Mouse (Mus musculus) ZHBTc4 (cell line): ENCODE measurements around the gene Gabbr2.

ENCODE experiments used
- DNase-seq: peaks from one replicate; pipeline ENCODE4 v3.0.0-alpha.2; 2011; ENCODE audit warnings: low read depth, low spot score

The Gabbr2 gene

GRCm38 (mm10) chr4:46988824-46989223, 2.8 kb downstream of the Gabbr2 start:
- DNase-seq, result no peak

- DNase-seq, result no peak
Observed at GRCm38 (mm10) chr4:46988257-46988656, 3.4 kb downstream of the Gabbr2 start.

- no peak for DNase-seq
Observed at GRCm38 (mm10) chr4:46987809-46988208, 3.9 kb downstream of the Gabbr2 start.

GRCm38 (mm10) chr4:46986054-46986453, 5.6 kb downstream of the Gabbr2 start:
- no peak for DNase-seq

DNA sequence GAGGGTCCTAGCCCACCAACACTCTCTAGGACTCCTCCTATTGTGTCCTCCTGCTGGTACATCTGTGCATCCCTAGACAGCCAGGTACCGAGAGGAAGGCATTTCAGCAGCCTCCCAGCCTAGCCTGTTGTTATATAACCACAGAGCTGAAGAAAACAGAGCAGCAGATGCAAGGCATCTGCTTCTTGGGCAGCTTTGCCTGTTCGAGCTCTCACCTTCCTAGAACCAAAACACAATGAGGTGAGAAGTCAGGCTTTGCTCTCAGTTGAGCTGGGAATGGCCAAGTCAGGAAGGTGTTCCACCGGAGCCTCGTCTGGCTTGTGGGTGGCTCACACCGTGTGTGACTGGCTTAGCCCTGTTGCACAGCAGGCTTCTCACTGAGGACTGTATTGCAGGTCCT, 8.8 kb downstream of the Gabbr2 start:
- no peak for DNase-seq

DNA sequence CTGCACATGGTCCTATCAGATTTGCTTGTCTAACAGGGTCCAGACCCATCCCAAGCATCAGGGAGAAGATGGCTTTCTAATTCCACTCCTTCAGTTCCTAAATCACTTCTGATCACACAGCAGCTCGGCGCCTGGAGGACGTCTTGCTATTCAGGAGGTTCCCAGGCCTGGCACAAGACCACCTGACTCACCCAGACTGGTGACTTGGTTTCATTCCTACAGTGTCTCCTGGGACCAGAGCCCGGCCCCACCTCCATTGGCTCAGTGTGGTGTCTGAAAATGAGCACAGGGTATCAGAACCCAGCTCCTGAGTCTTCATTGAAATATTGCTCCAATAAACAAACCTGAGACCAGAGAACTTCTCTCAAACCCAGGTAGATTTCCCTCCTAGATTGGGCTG, 9.6 kb downstream of the Gabbr2 start:
- DNase-seq, result no peak

GRCm38 (mm10) chr4:46978371-46978770, 13.3 kb downstream of the Gabbr2 start:
- no peak for DNase-seq

- no peak for DNase-seq
Observed at GRCm38 (mm10) chr4:46977161-46977560, 14.5 kb downstream of the Gabbr2 start.

- DNase-seq, result no peak
Observed at GRCm38 (mm10) chr4:46976671-46977071, 15.0 kb downstream of the Gabbr2 start.

DNA sequence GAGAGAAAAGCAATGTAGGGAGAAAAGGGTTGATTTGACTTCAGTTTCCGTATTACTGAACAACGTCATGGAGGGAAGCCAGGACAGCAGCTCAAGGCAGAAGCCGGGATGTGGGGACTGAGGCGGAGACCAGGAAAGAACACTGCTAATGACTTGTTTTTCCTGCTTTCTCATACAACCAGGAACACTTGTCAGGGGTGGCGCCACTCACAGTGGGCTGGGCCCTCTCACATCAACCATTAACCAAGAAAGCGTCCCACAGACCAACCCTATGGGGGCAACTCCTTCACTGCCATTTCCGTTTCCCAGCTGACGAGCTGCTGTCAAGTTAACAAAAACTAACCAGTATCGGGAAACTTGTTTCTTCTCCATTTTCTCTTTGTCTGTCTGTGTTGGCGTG, 18.4 kb downstream of the Gabbr2 start:
- DNase-seq, result no peak

- no peak for DNase-seq
Observed at GRCm38 (mm10) chr4:46967981-46968380, 23.7 kb downstream of the Gabbr2 start.

DNA sequence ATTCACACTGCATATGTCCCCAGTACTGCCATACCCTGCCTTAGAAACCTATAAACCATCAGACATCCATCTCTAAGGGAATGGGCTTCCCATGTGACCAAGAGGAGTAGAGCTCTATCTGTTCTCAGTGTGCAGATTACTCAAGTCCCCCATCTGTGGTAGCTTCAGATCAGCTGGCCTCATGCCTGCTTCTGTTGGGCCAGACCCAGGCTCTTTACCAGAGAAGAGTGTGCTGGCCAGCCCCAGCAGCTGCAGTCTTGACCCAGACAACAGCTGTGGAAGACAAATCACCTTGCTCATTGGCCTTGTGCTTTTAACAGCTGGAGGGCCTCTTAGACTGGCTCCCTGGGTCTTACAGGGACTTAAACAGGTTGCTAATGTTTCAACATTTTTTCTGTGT, 25.1 kb downstream of the Gabbr2 start:
- DNase-seq, result no peak

DNA sequence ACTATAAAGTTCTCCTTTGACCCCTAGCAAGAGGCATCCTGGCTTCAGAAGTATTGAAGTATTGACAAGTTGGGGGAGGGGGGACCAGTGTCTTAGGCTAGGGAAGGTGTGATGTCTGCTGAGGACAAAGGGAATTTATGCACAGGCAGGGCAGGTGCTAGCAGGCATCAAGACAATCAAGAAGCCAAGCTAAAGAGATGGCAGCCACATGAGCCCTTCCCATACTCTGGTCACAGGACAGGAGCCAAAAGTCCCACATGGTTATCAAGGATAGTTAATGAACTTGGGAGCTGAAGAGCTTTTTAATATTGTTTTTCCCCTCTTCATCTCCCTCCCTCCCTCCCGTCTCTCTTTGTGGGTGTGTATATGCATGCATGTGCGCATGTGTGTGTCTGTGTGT, 30.3 kb downstream of the Gabbr2 start:
- DNase-seq, result no peak

DNA sequence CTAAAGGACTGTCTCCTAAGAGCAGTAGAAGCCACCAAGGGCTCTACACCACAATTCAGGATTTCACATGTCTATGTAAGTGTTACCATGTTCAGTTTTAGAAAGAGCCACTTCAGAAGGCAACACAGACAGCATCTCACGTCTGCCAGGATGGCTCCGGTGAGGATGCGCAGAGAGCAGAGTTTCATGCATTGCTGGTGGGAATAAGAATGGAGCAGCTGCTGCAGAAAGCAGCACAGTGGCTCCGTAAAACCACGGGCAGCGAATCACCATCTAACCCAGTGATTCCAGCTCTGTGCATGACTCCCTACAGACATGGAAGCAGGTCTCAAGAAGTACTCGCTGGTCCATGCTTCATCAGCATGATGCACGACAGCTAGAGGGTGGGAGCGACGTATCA, 31.5 kb downstream of the Gabbr2 start:
- no peak for DNase-seq

GRCm38 (mm10) chr4:46959776-46960175, 31.9 kb downstream of the Gabbr2 start:
- no peak for DNase-seq

DNA sequence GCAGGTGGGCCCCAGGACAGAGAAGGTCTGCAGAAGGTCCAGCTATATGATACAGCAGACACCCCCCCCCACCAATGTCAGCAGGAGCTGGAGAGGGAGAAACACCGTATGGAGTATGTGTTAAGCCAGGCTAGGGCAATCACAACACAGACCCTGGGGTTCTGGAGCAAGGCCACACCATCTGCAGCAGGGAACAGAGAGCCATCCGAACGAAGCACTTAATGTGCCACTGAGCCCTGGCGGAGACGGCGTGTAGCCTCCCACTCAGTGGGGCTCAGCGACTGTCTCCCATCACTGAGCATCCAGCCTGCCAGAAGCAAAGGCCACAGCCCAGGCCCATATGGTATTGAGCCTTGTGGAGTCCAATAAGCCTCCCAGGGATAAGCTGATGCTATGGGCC, 33.7 kb downstream of the Gabbr2 start:
- DNase-seq, result no peak

GRCm38 (mm10) chr4:46956966-46957365, 34.7 kb downstream of the Gabbr2 start:
- no peak for DNase-seq

DNA sequence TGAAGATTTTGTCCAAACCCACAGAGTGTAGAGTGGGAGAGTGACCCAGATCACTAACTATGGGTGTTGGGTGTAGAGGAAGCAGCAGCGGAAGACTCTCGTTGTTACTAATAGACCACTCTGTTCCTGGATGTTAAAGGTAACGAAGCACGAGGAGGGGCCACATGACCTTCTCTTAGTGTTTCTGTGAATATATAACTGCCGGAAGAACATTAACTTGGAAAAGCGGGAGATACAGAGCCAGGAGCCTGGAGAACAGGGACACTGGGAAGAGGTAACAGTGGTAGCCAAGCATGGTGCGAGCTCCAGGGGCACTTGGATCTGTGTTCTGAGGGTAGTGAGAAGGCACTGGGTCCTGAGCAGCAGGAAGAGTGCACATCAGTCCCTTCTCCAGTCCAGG, 38.7 kb downstream of the Gabbr2 start:
- DNase-seq, result no peak

DNA sequence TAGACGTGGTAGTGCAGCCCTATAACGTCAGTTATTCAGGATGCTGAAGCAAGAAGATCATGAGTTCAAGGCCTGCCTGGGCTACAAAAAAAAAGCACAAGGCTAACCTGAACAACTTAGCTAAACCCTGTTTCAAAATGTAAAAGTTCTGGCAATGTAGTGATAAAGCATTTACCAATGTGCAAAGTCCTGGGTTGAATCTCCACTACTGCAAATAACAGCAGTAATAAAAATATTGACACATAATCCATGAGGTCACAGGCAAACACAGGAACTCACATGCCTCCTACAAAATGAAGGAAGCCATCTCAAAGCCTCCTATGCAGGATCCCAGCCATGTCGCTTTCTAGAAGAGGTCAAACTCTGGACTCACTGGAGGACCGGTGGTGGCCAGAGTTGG, 39.1 kb downstream of the Gabbr2 start:
- DNase-seq, result no peak

DNA sequence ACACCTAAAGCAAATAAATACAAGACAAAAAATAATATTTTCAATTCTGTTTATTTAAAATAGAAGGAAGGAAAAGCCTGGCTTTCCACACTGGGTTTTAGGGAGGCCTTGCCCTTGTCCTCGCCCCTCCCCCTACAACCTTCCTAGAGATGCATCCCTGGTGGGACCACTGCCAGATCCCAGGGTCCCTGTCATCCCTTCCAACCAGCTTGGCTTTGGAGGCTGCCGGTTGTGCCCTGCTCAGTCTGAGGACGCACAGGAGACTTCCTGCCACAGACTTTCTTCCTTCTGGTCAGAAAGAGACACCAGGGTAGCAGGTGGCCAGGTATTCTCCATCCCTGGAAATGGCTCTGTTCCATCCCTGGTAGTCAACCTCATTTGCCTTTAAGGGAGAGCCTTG, 57.4 kb downstream of the Gabbr2 start:
- no peak for DNase-seq

GRCm38 (mm10) chr4:46933590-46933989, 58.1 kb downstream of the Gabbr2 start:
- DNase-seq, result no peak

- DNase-seq, result no peak
Observed at GRCm38 (mm10) chr4:46931706-46932397, 59.8 kb downstream of the Gabbr2 start.

DNA sequence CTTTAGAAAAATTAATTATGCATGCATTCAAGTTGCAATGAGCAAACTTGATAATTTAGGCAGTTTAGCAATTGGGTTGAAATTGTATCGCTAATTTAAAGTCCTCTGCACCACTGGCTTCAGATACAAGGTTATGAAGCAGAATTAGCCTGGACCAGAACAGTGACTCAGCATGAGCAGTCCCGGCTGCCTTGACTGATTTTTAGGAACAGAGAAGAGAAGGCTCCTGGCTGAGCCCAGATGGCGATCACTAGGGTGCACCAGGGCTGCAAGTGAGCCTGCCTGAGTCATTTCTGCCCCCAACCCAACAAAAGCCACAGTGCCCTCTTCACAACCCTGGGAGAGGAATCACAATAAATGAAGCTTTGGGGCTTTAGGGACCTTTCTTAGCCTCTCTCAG, 63.6 kb downstream of the Gabbr2 start:
- DNase-seq, result no peak

GRCm38 (mm10) chr4:46919144-46919543, 72.5 kb downstream of the Gabbr2 start:
- DNase-seq, result peak; percentile 33
